Mouse (Mus musculus): ENCODE data around the gene Gmnn. TPM values are rescaled to one million over a fixed set of nuclear protein-coding genes. Genes with fewer than 3 reads are reported as not detected.

Gmnn gene
- 64.6 and 76.6 TPM in 2 replicates for polyA plus RNA-seq (2012; ENCODE audit: insufficient read depth, insufficient read length, missing spikeins)

DNA sequence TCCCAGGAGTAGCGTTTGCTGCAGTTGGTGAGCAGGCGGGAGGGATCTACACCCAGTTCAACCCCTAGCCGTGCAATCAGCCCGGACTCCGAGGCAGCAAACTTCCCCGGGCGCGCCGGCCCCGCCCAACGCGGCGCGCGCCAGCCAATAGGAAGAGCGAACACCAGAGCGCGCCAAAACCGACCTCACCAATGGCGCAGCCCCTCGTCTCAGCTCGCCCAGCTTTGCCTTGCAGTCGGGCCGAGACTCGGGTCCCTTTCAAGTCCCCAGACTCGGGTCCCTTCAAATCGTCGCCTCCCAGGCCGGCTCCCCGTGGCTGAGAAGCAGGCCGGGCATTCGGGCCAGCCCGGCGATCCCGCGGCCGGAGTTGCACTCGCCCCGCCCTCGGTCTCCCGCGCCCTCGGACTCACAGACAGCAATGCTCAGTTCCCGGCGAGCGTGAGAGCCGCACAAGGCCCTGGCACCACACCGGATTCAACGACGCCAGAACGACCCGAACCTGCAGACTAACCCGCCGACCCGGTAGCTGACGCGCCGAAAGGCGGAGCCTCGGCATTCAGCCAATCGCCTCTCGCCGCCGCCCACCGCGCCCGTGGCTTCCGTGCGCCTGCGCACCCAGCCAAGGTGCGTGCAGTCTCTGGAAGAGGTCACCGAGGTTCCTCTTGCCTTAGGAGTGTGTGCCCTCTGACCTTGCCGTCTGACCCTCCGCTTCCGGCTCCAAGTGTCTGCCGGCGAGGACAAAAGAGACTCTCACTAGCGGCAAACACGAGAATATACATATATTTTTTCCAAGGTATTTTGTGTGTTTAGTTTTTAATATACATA lies at the start of gene Gmnn:
Gmnn (minus strand) TSS at position 521 of the 825 bp plus-strand sequence.
- TF ChIP-seq CTCF (IDR thresholded peaks at IDR 0.05; ENCODE audit: low read depth, low read length) = no peak
- no peak for TF ChIP-seq POLR2A (IDR thresholded peaks at IDR 0.05; ENCODE audit: borderline replicate concordance, low read depth, low read length)
- peaks cover 14% of the 10 kb centered on the region for H3K4me1 ChIP-seq (ENCODE audit: control insufficient read depth, insufficient read depth, low read length)

DNA sequence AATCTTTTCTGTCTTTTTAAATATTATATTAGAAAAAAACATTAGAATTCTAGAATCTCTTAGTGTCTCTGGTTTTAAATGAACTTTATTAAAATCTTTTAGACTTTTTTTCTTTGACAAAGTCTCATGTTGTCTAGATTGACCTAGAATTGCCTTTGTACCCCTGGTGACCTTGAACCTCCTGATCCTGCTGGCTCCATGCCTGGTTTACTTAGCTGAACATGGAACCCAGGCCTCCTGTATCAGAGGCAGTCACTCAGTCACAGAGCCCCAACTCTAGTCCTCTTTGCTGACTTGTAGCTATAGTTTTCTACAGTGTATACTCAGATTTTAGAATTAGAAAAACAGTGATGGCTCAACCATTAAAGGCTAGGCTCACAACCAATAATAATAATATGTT lies 44.4 kb upstream of the Gmnn start:
- peaks cover 6% of the 10 kb centered on the region for H3K4me1 ChIP-seq (ENCODE audit: control insufficient read depth, insufficient read depth, low read length)
- H3K4me3 ChIP-seq (ENCODE audit: insufficient read depth, low read length) = peak overlapping the region; percentile 63
- TF ChIP-seq CTCF (IDR thresholded peaks at IDR 0.05; ENCODE audit: low read depth, low read length) (no peak), POLR2A (IDR thresholded peaks at IDR 0.05; ENCODE audit: borderline replicate concordance, low read depth, low read length) (no peak)
- H3K27ac ChIP-seq (ENCODE audit: insufficient read depth, low read depth, low read length) = peak overlapping the region; percentile 60

More for the DNA sequence above, at the start of gene Gmnn:
- peak within 1 kb of the TSS; percentile 85 for H3K27ac ChIP-seq (ENCODE audit: insufficient read depth, low read depth, low read length)
- H3K4me3 ChIP-seq (ENCODE audit: insufficient read depth, low read length) = peak within 1 kb of the TSS; percentile 88

DNA sequence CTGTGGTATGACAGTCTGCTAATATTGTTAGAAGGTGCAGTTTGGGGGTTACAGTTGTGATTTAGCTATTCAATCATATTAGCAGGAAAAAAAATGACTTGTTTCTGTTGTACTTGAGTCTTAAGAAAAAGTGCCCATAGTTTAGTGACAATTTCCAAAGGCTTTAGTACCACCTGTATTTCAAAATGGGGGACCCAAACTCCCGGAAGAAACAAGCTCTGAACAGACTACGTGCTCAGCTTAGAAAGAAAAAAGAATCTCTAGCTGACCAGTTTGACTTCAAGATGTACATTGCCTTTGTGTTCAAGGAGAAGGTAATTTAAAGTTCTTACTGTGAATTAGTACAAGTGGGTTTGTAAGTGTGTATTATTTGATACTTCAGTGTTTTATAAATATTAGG lies 41.5 kb upstream of the Gmnn start:
- Histone ChIP-seq H3K4me3 (ENCODE audit: insufficient read depth, low read length) (peak overlapping the region; percentile 89), H3K27ac (ENCODE audit: insufficient read depth, low read depth, low read length) (peak overlapping the region; percentile 100), H3K4me1 (ENCODE audit: control insufficient read depth, insufficient read depth, low read length) (peaks cover 9% of the 10 kb centered on the region)
- TF ChIP-seq CTCF (IDR thresholded peaks at IDR 0.05; ENCODE audit: low read depth, low read length) (no peak), POLR2A (IDR thresholded peaks at IDR 0.05; ENCODE audit: borderline replicate concordance, low read depth, low read length) (no peak)

DNA sequence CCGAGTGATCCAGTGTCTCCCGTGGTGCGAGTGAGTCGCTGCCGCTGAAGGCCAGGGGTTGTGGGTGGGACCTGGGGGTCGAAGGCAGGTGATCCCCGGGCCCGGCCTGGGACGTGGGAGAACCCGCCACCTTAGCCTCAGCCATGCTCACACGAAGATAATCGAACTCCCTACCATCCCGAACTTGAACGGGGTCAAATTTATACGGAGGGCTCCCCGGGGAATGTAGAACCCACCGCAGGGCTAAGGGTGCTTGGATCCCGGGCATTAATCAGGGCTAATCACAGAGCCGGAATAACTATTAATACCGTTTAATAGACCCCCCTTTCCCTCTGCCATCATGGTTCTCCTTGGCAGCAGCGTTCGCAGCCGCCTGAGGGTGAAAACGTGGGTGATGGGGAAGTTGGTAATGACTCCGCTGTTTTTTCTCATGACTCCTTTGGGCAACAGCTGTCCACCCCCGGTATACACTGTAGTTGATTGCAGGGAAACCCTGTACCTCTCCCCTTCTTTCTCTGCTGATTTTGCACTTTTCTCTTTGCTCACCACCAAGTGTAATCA lies 40.5 kb upstream of the Gmnn start:
- TF ChIP-seq POLR2A (IDR thresholded peaks at IDR 0.05; ENCODE audit: borderline replicate concordance, low read depth, low read length) = no peak
- TF ChIP-seq CTCF (IDR thresholded peaks at IDR 0.05; ENCODE audit: low read depth, low read length) = no peak
- H3K4me1 ChIP-seq (ENCODE audit: control insufficient read depth, insufficient read depth, low read length) = peaks cover 13% of the 10 kb centered on the region
- H3K4me3 ChIP-seq (ENCODE audit: insufficient read depth, low read length) = peak overlapping the region; percentile 89
- peak overlapping the region; percentile 100 for H3K27ac ChIP-seq (ENCODE audit: insufficient read depth, low read depth, low read length)

DNA sequence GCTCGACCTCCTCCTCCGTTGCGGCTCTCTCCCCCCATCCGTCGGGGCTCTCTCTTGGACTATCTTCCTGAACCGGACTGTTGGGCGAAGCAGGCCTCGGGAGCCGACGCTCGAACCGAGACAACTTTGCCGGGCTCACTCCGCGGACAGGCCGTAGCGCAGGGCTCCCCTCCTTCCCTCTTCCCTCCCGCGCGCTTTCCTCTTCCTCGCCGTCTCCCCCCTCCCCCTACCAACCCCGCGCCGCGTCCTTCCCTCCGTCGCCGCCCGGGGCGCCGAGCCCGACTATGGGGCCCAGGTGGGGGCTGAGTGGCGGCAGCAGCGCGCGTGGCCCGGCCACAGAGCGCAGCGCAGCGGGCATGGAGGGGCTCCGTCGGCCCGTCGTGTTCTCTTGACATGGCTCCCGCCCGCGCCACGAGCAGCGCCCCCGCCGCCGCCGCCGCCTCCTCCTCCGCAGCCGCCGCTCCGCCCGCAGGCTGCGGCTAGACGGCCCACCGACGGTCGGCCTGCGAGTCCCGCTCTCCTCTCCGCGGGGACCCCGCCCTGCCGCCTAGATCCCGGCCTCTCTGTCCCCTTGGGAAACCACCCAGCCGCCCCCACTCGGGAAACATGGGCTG lies 39.7 kb upstream of the Gmnn start, which contains the start of gene BC005537:
BC005537 (plus strand) TSS at position 350 of the 614 bp plus-strand sequence.
- H3K4me3 ChIP-seq (ENCODE audit: insufficient read depth, low read length) = peak within 1 kb of the TSS; percentile 89
- peak within 1 kb of the TSS; percentile 100 for H3K27ac ChIP-seq (ENCODE audit: insufficient read depth, low read depth, low read length)
- peaks cover 12% of the 10 kb centered on the region for H3K4me1 ChIP-seq (ENCODE audit: control insufficient read depth, insufficient read depth, low read length)
- no peak for TF ChIP-seq POLR2A (IDR thresholded peaks at IDR 0.05; ENCODE audit: borderline replicate concordance, low read depth, low read length)
- no peak for TF ChIP-seq CTCF (IDR thresholded peaks at IDR 0.05; ENCODE audit: low read depth, low read length)

DNA sequence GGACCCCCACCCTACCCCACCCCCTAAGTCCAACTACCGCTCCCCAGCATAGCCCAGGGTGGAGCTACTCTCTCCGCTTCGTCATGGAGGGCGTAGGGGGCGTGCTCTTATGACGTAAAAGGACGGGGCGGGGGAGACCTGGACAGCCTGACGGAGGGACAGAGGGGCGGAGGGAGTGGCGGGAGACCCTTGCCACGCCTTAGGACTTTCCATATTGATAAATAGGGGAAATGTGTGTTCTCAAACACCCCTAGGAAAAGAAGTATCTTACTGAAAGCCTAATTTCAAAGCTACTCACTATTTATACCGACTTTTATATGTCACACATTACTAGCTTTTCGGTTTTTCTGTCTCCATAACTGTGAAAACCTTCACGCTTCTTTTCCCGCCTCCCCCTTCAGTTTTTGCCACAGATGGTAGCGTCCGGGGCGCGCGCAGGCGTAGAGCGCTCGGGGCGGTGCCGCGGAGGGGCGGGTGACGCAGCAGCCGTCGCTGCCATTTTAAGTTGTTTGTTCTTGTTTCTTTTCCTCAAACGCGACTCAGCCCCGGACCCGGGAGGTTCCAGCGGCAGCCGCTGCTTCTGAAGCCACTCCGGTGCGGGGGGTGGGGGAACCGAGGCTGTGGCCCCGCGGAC lies 39.1 kb upstream of the Gmnn start:
- TF ChIP-seq POLR2A (IDR thresholded peaks at IDR 0.05; ENCODE audit: borderline replicate concordance, low read depth, low read length) (peak; percentile 77; the same call in 1 of the 2 replicates), CTCF (IDR thresholded peaks at IDR 0.05; ENCODE audit: low read depth, low read length) (no peak)
- H3K27ac ChIP-seq (ENCODE audit: insufficient read depth, low read depth, low read length) = peak overlapping the region; percentile 100
- H3K4me1 ChIP-seq (ENCODE audit: control insufficient read depth, insufficient read depth, low read length) = peaks cover 12% of the 10 kb centered on the region
- peak overlapping the region; percentile 89 for H3K4me3 ChIP-seq (ENCODE audit: insufficient read depth, low read length)

DNA sequence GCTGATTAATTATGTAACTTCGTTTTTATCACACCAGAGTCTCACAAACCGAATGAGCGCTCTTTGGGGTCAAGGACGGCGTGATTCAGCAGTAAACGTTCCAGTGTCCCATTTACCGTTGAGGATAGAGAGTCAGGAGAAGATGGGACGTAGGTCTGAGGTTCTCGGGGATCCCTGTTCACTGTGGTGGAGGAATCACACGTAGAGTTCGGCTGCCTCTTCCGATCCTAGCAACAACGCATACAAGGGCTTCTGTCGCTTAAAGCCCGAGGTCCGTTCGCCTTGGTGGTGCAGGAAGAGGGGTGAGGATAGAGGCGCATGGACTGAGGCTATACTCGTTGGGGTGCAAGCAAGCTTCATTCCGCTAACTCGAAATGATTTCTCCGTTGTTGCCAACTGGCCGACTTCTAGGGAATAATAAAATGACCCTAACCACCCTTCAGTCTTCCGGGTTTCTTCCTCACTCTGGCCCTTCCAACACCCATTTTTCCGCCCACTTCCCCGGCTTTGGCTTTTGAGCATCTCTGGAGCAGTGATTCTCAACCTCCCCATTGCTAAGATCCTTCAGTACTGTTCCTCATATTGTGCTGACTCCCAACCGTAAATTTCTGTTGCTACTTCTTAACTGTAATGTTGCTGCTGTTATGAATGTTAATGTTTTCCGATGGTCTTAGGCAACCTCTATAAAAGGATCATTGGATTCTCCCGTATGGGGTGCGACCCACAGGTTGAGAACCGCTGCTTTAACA lies 38.4 kb upstream of the Gmnn start:
- TF ChIP-seq CTCF (IDR thresholded peaks at IDR 0.05; ENCODE audit: low read depth, low read length) = no peak
- no peak for TF ChIP-seq POLR2A (IDR thresholded peaks at IDR 0.05; ENCODE audit: borderline replicate concordance, low read depth, low read length)
- H3K27ac ChIP-seq (ENCODE audit: insufficient read depth, low read depth, low read length) = peak overlapping the region; percentile 90
- H3K4me1 ChIP-seq (ENCODE audit: control insufficient read depth, insufficient read depth, low read length) = peaks cover 12% of the 10 kb centered on the region
- peak overlapping the region; percentile 64 for H3K4me3 ChIP-seq (ENCODE audit: insufficient read depth, low read length)

DNA sequence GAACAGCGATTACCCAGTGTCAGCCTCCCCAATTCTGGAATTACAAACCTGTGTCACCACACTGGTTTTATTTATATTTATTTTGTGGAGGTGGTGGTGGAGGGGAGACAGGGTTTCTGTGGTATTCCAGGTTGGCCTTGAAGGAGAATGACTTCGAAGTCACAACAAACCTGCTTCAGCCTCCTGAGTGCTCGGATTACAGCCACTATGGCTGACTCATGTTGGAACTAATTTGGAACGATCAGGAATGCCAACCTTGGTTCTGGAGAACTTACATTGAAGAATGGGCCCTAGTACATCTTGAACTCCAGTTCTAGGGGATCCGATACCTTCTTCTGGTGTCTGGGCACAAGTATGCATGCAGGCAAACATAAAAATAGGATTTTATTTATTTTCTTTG lies 37.7 kb upstream of the Gmnn start:
- H3K4me3 ChIP-seq (ENCODE audit: insufficient read depth, low read length) = peak overlapping the region; percentile 64
- H3K4me1 ChIP-seq (ENCODE audit: control insufficient read depth, insufficient read depth, low read length) = peaks cover 13% of the 10 kb centered on the region
- no peak for TF ChIP-seq POLR2A (IDR thresholded peaks at IDR 0.05; ENCODE audit: borderline replicate concordance, low read depth, low read length)
- TF ChIP-seq CTCF (IDR thresholded peaks at IDR 0.05; ENCODE audit: low read depth, low read length) = no peak
- peak overlapping the region; percentile 90 for H3K27ac ChIP-seq (ENCODE audit: insufficient read depth, low read depth, low read length)

DNA sequence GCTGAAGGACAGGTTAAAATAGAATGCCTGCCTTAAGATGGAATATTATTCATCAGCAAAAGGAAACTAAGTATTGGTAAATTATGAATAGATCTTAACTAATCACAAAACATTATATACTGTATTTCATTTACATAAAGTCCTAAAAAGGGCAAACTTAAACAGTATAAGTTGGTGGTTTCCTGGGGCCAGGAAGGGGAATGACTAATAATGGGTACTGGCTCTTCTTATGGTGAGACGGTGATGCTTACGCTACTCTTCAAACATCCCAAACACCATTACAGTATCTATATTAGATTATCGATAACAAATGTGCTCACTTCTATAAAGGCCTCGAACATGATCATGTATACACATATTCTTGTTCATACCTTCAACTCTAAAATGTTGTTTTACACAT lies 37.0 kb upstream of the Gmnn start:
- peak overlapping the region; percentile 90; the same call in 1 of the 2 replicates for H3K27ac ChIP-seq (ENCODE audit: insufficient read depth, low read depth, low read length)
- TF ChIP-seq POLR2A (IDR thresholded peaks at IDR 0.05; ENCODE audit: borderline replicate concordance, low read depth, low read length) (no peak), CTCF (IDR thresholded peaks at IDR 0.05; ENCODE audit: low read depth, low read length) (no peak)
- H3K4me3 ChIP-seq (ENCODE audit: insufficient read depth, low read length) = no peak overlapping the region
- peaks cover 20% of the 10 kb centered on the region for H3K4me1 ChIP-seq (ENCODE audit: control insufficient read depth, insufficient read depth, low read length)
